Mouse (Mus musculus) mouse embryonic stem cell (cell line): ENCODE data around the gene Arpp19.

Experiments
- in situ Hi-C, 2 experiments: fragments of 300-500 bp; cut with MboI; formaldehyde crosslinking; loops; 1 replicate in 1 of 2; 3 replicates in 1 of 2; pipeline ENCODE4 v1.14.3; 2019 to 2020; ENCODE audit warnings: low sequenced_read_pairs in 2 of 2, low pct_unique_long_range_greater_than_20kb in 1 of 2, mixed read lengths in 1 of 2; ENCODE audit not compliant: unreplicated experiment in 1 of 2

Arpp19 gene

GRCm38 (mm10) chr9:75033141-75033540, 4.3 kb upstream of the Arpp19 start:
- in situ Hi-C loops: no loop called here

GRCm38 (mm10) chr9:75034691-75035090, 2.7 kb upstream of the Arpp19 start:
- in situ Hi-C loops: no loop called here

- in situ Hi-C loops: no loop called here
Measured at GRCm38 (mm10) chr9:75035944-75036343, 1.5 kb upstream of the Arpp19 start.

- in situ Hi-C loops: no loop called here
Measured at GRCm38 (mm10) chr9:75038357-75038688, 909 bp downstream of the Arpp19 start.

GRCm38 (mm10) chr9:75040566-75040965, 3.2 kb downstream of the Arpp19 start:
- in situ Hi-C loops: no loop called here

- in situ Hi-C loops: no loop called here
Measured at GRCm38 (mm10) chr9:75041840-75042525, 4.6 kb downstream of the Arpp19 start.

- in situ Hi-C loops: no loop called here
Measured at GRCm38 (mm10) chr9:75043191-75043590, 5.8 kb downstream of the Arpp19 start.

GRCm38 (mm10) chr9:75047079-75047478, 9.7 kb downstream of the Arpp19 start:
- in situ Hi-C loops: no loop called here

GRCm38 (mm10) chr9:75049100-75049499, 11.7 kb downstream of the Arpp19 start:
- in situ Hi-C loops: no loop called here

- in situ Hi-C loops: no loop called here
Measured at GRCm38 (mm10) chr9:75050003-75050402, 12.6 kb downstream of the Arpp19 start.

GRCm38 (mm10) chr9:75051841-75052240, 14.4 kb downstream of the Arpp19 start:
- in situ Hi-C loops: no loop called here

- in situ Hi-C loops: no loop called here
Measured at GRCm38 (mm10) chr9:75055046-75055445, 17.6 kb downstream of the Arpp19 start.

GRCm38 (mm10) chr9:75064678-75065331, 27.4 kb downstream of the Arpp19 start:
- in situ Hi-C loops: no loop called here

- in situ Hi-C loops: no loop called here
Measured at GRCm38 (mm10) chr9:75070457-75071028, 33.1 kb downstream of the Arpp19 start, which contains the start of gene Myo5a. Gene Myo5a, plus strand, starts transcription at chr9:75071015.

- in situ Hi-C loops: no loop called here
Measured at GRCm38 (mm10) chr9:75071029-75071705, 33.8 kb downstream of the Arpp19 start.

- in situ Hi-C loops: no loop called here
Measured at GRCm38 (mm10) chr9:75071706-75072192, 34.3 kb downstream of the Arpp19 start.

- in situ Hi-C loops: no loop called here
Measured at GRCm38 (mm10) chr9:75072361-75072760, 34.9 kb downstream of the Arpp19 start.

- in situ Hi-C loops: no loop called here
Measured at GRCm38 (mm10) chr9:75077191-75077590, 39.8 kb downstream of the Arpp19 start.

- in situ Hi-C loops: no loop called here
Measured at GRCm38 (mm10) chr9:75085242-75085824, 47.9 kb downstream of the Arpp19 start.
